29 mouse cellular contexts compared by ENCODE assay signal in genomic region chr2:181058193-181058592, GRCm38 (mm10). TPM values are rescaled to one million over a fixed set of nuclear protein-coding genes. Genes with fewer than 3 reads are reported as not detected.
A peak's percentile ranks its signal among the peaks of the same experiment; 100 is the strongest.
DNase-seq lines count a peak whose midpoint lies in the region; ATAC-seq and TF ChIP-seq lines count a peak whose summit lies in the region.
"Had no signal": no experiment of that assay in that cellular context is flagged by ENCODE, and none has a peak within 500 bp of the region (broad histone marks: within the 10 kb centered on the region; RNA-seq: fewer than 3 reads in every experiment).

No protein-coding gene starts in this region.

- no peak; the same call in 1 of the 2 replicates for ATAC-seq in midbrain, embryonic 16.5 days
- no peak for ATAC-seq in midbrain, embryonic 13.5 days
- ATAC-seq: CD4-positive, CD25-positive, alpha-beta regulatory T cell, adult 4 months; forebrain, embryonic 16.5 days; intestine, postnatal 0 days had no signal

- H3K4me1 ChIP-seq in midbrain, embryonic 10.5 days, result peaks cover 18% of the 10 kb centered on the region
- peaks cover 8% of the 10 kb centered on the region for H3K4me1 ChIP-seq in midbrain, embryonic 16.5 days (ENCODE audit: control insufficient read depth, insufficient read depth, low read length)
- peaks cover 27% of the 10 kb centered on the region for H3K4me1 ChIP-seq in midbrain, embryonic 13.5 days (replicated peaks)
- H3K4me1 ChIP-seq in lung, adult 2 months (ENCODE audit: control insufficient read depth, insufficient read depth, low read length), result no peaks in the 10 kb centered on the region
- H3K4me1 ChIP-seq: embryonic facial prominence, embryonic 15.5 days; liver, embryonic 13.5 days; stomach, embryonic 15.5 days had no signal

- H3K9ac ChIP-seq in midbrain, embryonic 16.5 days (ENCODE audit: low read depth, low read length), result no peak overlapping the region
- H3K9ac ChIP-seq in midbrain, embryonic 13.5 days (replicated peaks), result no peak overlapping the region
- H3K9ac ChIP-seq: embryonic facial prominence, embryonic 15.5 days; heart, embryonic 12.5 days; liver, embryonic 13.5 days; lung, embryonic 14.5 days; stomach, embryonic 15.5 days had no signal

- peak overlapping the region; percentile 10; the same call in 1 of the 2 replicates for H3K27ac ChIP-seq in midbrain, embryonic 10.5 days (replicated peaks)
- no peak overlapping the region for H3K27ac ChIP-seq in midbrain, embryonic 16.5 days (ENCODE audit: low read length)
- peak overlapping the region; percentile 73; the same call in 1 of the 2 replicates for H3K27ac ChIP-seq in midbrain, embryonic 13.5 days
- H3K27ac ChIP-seq: embryonic facial prominence, embryonic 15.5 days; layer of hippocampus, adult 2 months; liver, embryonic 13.5 days; stomach, embryonic 15.5 days had no signal

- H3K27me3 ChIP-seq in midbrain, embryonic 10.5 days (ENCODE audit: low read depth, poor library complexity, severe bottlenecking), result no peaks in the 10 kb centered on the region
- H3K27me3 ChIP-seq in midbrain, embryonic 16.5 days (ENCODE audit: control insufficient read depth, insufficient read depth, low read depth, low read length), result no peaks in the 10 kb centered on the region
- H3K27me3 ChIP-seq in midbrain, embryonic 13.5 days, result no peaks in the 10 kb centered on the region
- H3K27me3 ChIP-seq: embryonic facial prominence, embryonic 15.5 days; stomach, embryonic 15.5 days had no signal

- no peak for TF ChIP-seq CTCF in lung, adult 2 months (IDR thresholded peaks at IDR 0.05; ENCODE audit: insufficient read depth, low read length)

- no peaks in the 10 kb centered on the region for H3K9me3 ChIP-seq in midbrain, embryonic 10.5 days (replicated peaks)
- H3K9me3 ChIP-seq in midbrain, embryonic 16.5 days (replicated peaks; ENCODE audit: control insufficient read depth, low read length, poor library complexity, severe bottlenecking), result no peaks in the 10 kb centered on the region
- no peaks in the 10 kb centered on the region for H3K9me3 ChIP-seq in midbrain, embryonic 13.5 days
- H3K9me3 ChIP-seq: embryonic facial prominence, embryonic 15.5 days; heart, embryonic 12.5 days; liver, embryonic 13.5 days; megakaryocyte, embryonic 14.5 days; stomach, embryonic 15.5 days had no signal

- DNase-seq in embryo, embryonic 11 days, result peak; percentile 18
- DNase-seq in embryo, embryonic 10 days (ENCODE audit: low spot score), result no peak
- DNase-seq in midbrain, embryonic 10.5 days (ENCODE audit: low spot score), result no peak
- DNase-seq in retina, embryonic 14.5 days (ENCODE audit: low spot score), result peak; percentile 75
- DNase-seq in lung, adult 2 months, result no peak
- no peak for DNase-seq in layer of hippocampus, postnatal 25 days (ENCODE audit: extremely low spot score in 1 of 2, low spot score in 1 of 2)
- DNase-seq: adrenal gland, postnatal 36 days; cerebellum, adult 11 months; cerebellum, adult 9-11 months; gastrocnemius, postnatal 10 days; heart, postnatal 14 days; kidney, postnatal 25 days; layer of hippocampus, postnatal 36 days; liver, embryonic 13.5 days; lung, embryonic 14.5 days; lung, postnatal 36 days; thymus, postnatal 25 days had no signal

- no peak for TF ChIP-seq POLR2A in lung, adult 2 months (IDR thresholded peaks at IDR 0.05; ENCODE audit: borderline replicate concordance, extremely low read depth, low read depth, low read length)

- H3K4me2 ChIP-seq in midbrain, embryonic 16.5 days (ENCODE audit: low read length), result no peak overlapping the region
- H3K4me2 ChIP-seq in midbrain, embryonic 13.5 days (replicated peaks), result no peak overlapping the region
- H3K4me2 ChIP-seq: embryonic facial prominence, embryonic 15.5 days; heart, embryonic 12.5 days; liver, embryonic 13.5 days; lung, embryonic 14.5 days; stomach, embryonic 15.5 days had no signal

- H3K36me3 ChIP-seq in midbrain, embryonic 10.5 days, result no peaks in the 10 kb centered on the region
- no peaks in the 10 kb centered on the region for H3K36me3 ChIP-seq in midbrain, embryonic 16.5 days (ENCODE audit: control insufficient read depth, insufficient read depth, low read length)
- H3K36me3 ChIP-seq in midbrain, embryonic 13.5 days, result no peaks in the 10 kb centered on the region
- H3K36me3 ChIP-seq: embryonic facial prominence, embryonic 15.5 days; heart, embryonic 12.5 days; liver, embryonic 13.5 days; stomach, embryonic 15.5 days had no signal

- WGBS in midbrain, embryonic 10.5 days, result 79% methylated on average over 3 of the region's 3 CpGs
- WGBS in midbrain, embryonic 16.5 days, result 50% methylated on average over 3 of the region's 3 CpGs
- WGBS in midbrain, embryonic 13.5 days, result 49% methylated on average over 3 of the region's 3 CpGs
- 22% methylated on average over 3 of the region's 3 CpGs for whole genome bisulfite sequencing in lung, adult 2 months

- no peak overlapping the region for H3K4me3 ChIP-seq in midbrain, embryonic 10.5 days
- no peak overlapping the region for H3K4me3 ChIP-seq in midbrain, embryonic 16.5 days (ENCODE audit: low read depth, low read length)
- no peak overlapping the region for H3K4me3 ChIP-seq in midbrain, embryonic 13.5 days (replicated peaks)
- H3K4me3 ChIP-seq in lung, adult 2 months (replicated peaks; ENCODE audit: extremely low read depth, low read depth, low read length), result no peak overlapping the region
- H3K4me3 ChIP-seq: embryonic facial prominence, embryonic 15.5 days; heart, embryonic 12.5 days; layer of hippocampus, adult 2 months; liver, embryonic 13.5 days; megakaryocyte, embryonic 14.5 days; myocyte; stomach, embryonic 15.5 days had no signal

RNA-seq across cellular contexts. Expression of gene Chrna4, which starts 14.8 kb away (rescaled TPM):
- 17.9 and 23.8 TPM in 2 replicates for polyA plus RNA-seq in midbrain, embryonic 10.5 days (2016; fragmentation: Nextera tagmentation; extraction: Ambion mirVana)
- 46.9 and 48.3 TPM in 2 replicates for polyA plus RNA-seq in midbrain, embryonic 16.5 days (2015; fragmentation: Nextera tagmentation; extraction: Ambion mirVana)
- polyA plus RNA-seq in midbrain, embryonic 13.5 days (2015; fragmentation: Nextera tagmentation; extraction: Ambion mirVana), result 44.1 and 52.7 TPM in 2 replicates
- polyA plus RNA-seq in lung, adult 2 months (2012; rRNA removed), result 0.02 TPM in 1 of 2 replicates, not detected in the other
- total RNA-seq in layer of hippocampus, postnatal 25 days (2021), result 10 to 100 TPM; 15.8 to 17.8 TPM
- total RNA-seq: granulocyte monocyte progenitor cell, adult 5-6 weeks had no signal
- polyA plus RNA-seq: CD4-positive, CD25-positive, alpha-beta regulatory T cell, adult 4 months; myocyte had no signal

Comparison
In these comparisons a context has a peak if more than half of its experiments do, and no peak if none do; other contexts are left out.
1. DNase-seq: peak in embryo, embryonic 11 days (single experiment) and retina, embryonic 14.5 days (single experiment); none in embryo, embryonic 10 days (single experiment), midbrain, embryonic 10.5 days (single experiment), lung, adult 2 months (single experiment) and layer of hippocampus, postnatal 25 days (0 of 2).
2. RNA of gene Chrna4, which starts 14.8 kb away (polyA plus RNA-seq): 44.1 to 52.7 TPM in midbrain, embryonic 13.5 days, 46.9 to 48.3 TPM in midbrain, embryonic 16.5 days and 17.9 to 23.8 TPM in midbrain, embryonic 10.5 days; 0.02 TPM in lung, adult 2 months; every median in the first group is over 10 times any median in the second.